Mouse (Mus musculus) lung, adult 18-20 months (tissue): ENCODE results near the gene Caprin1.

ENCODE experiments used
- DNase-seq, 2 experiments: peaks; one replicate each; pipeline ENCODE4 v3.0.0; 2022; ENCODE audit warnings: mixed read lengths in 2 of 2

Caprin1 gene

GRCm38 (mm10) chr2:103719292-103719646, 78.2 kb downstream of the Caprin1 start:
- DNase-seq = no peak

- DNase-seq = peak; percentile 57 to 67
These were observed 78.7 kb downstream of the Caprin1 start for GRCm38 (mm10) chr2:103718594-103719291.

GRCm38 (mm10) chr2:103714412-103714811, 83.0 kb downstream of the Caprin1 start:
- DNase-seq = no peak

GRCm38 (mm10) chr2:103713831-103714230, 83.6 kb downstream of the Caprin1 start:
- DNase-seq = no peak
